Mouse (Mus musculus) A20 (cell line): ENCODE results near the gene Frs3.
A peak's percentile ranks its signal among the peaks of the same experiment; 100 is the strongest.

Experiments used
- DNase-seq: peaks from one replicate; pipeline ENCODE4 v3.0.0-alpha.2; 2011; ENCODE audit warnings: low read depth, low spot score

The Frs3 gene

DNA sequence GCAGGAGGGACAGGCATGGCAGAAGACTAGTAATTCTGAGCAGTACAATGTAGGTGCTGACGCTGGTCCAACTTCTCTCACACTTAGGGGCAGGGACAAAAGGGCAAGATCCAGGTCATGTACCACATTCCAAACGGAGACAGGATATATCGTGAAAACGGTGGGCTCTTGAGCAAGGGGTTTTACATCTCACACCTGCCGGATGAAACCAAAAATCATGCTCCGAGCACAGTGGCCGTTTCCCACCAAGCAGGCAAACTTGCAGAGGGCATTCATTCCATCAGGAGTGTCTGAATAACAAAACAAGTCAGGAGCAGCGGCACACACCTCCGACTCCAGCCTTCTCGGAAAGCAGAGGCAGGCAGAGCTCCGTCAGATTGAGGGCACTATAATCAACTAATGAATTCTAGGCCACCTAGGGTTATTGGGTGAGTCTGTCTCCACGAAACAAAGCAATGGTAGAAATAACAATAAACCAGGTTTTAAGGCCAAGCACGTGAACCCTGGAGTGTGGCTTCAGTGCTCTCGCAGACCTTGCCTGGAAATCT lies 46.8 kb downstream of the Frs3 start:
- DNase-seq: no peak

- peak; percentile 94 for DNase-seq
These were observed 48.0 kb downstream of the Frs3 start, which contains the start of gene Tfeb for GRCm38 (mm10) chr17:47736856-47737255. Tfeb (plus strand) TSS chr17:47737030.

DNA sequence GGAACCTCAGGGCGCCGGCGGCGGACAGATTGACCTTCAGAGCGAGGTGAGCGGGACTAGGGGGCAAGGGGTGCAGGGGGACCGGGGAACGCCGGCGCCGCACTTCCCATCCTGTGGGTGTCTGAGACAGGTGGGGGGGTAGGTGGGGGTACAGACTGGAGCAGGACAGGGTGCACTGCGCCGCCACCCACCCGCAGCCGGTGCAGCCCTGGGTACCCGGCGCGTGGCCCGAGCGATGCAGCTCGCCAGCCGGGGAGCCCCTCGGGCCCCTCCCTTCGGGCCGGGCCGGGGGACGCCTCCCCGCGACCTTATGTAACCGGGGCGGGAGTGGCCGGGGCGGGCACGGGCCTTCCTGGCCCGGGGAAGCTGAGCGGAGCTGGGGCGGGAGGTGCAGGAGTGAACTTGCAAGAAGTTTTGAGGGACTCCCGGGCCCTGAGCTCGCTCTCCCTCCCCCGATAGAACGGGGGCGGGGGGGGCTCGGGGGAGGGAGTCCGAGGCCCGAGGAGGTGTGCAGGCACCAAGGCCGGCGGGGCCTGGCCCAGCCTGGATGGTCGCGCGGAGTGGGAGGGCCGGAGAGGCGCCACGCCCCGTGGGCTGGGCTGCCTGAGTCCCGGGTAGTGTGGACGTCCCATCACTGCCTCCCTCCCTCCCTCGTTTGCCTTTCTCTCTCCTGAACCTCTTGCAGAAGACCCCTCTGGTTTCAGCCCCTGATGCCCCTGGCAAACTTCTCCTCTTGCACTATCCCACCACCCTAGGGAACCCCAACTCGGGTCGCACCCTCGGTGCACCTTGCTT lies 48.6 kb downstream of the Frs3 start:
- peak; percentile 96 for DNase-seq

GRCm38 (mm10) chr17:47738066-47738878 lies 49.4 kb downstream of the Frs3 start:
- peak; percentile 97 for DNase-seq

GRCm38 (mm10) chr17:47738879-47739798 lies 50.3 kb downstream of the Frs3 start:
- DNase-seq: peak; percentile 94

DNA sequence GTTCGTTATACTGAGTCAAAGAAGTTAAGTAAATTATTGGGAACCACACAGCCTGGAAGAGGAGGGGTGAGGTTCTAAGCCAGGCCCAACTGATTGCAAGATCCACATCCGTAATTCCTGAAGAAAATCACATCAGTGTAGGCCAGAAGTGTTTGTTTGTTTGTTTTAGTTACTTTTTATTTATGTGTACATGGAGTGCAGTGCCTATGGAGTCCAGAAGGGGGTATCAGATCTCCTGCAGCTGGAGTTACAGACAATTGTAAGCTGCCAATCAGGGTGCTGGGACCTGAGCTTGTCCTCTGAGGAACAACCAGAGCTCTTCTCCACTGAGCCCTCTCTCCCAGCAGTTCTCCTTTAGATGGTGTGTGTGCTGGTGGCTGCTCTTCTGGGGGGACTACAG lies 51.4 kb downstream of the Frs3 start:
- peak; percentile 64 for DNase-seq

GRCm38 (mm10) chr17:47742991-47743734 lies 54.3 kb downstream of the Frs3 start:
- DNase-seq: no peak

GRCm38 (mm10) chr17:47744086-47744485 lies 55.3 kb downstream of the Frs3 start:
- no peak for DNase-seq

- DNase-seq: peak; percentile 76
These were observed 56.0 kb downstream of the Frs3 start for GRCm38 (mm10) chr17:47744746-47745368.

DNA sequence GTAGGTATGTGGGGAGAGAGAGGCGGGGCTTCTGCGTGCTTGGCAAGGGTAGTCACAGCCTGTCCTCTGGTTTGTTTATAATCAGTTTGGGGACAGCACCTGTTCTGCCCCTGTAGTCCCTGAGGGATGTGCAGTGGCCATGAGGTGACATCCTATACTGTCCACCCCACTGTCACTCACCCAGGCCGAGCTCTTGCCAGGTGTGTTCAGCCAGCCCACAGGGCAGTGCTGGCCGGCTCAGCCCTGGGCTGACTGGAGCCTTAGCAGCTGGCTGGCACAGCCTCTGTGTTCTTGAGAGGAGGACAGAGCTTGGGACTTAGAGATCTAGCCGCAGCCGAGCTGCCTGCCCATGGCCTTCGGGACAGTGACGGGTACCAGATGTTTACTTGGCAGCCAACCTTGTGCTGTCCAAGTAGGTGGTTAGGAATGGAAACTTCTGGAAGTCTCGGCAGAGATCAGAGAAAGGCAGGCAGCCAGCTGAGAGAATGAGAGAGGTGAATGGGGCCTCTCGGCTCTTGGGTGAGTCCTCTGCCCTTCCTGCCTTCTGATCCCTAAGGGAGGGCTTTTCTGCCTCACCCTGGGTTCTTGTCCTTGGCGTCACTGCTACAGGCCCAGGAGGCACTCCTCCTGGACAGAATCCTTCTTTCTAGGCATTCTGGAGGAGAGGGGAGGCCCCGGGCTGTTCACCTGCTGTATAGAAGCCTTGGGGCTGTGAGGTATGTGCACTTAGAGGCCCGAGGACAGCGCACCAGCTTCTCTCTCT lies 60.1 kb downstream of the Frs3 start:
- peak; percentile 54 for DNase-seq

DNA sequence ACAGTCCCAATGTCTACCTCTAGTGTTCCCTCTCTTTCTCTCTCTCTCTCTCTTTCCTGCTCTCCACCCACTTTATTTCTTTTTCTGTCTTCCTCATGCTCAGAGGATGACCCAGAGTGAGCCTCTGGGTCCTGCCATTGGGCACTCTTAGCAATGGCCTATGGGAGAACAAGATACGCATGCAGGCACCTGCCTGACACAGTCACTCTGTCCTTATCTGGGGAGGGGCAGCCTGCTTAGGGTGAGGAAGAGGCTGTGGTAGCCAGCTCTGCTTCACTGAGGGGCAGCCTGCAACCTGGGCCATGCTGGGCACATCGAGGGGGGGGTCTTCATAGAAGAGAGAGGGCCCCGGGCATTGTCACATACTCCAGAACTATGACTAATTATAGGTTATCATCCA lies 60.8 kb downstream of the Frs3 start:
- DNase-seq: no peak

DNA sequence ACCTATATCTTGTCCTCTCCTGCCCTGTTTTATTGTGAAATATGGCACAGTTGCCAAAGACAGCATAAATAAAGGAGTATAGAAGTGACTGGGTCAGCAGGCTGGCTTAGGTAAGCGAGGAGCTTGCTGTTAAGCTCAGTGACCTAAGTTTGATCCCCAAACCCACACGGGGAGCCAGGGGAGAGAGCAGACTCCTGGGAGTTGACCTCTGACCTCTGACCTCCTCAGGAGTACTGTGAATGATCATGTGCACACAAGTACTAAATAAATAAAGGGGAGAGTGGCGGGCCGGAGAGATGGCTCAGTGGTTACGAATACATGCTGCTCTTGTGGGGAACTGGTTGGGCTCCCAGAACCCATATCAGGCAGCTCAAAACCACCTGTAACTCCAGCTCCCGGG lies 61.3 kb downstream of the Frs3 start:
- no peak for DNase-seq

GRCm38 (mm10) chr17:47751811-47752210 lies 63.0 kb downstream of the Frs3 start:
- DNase-seq: no peak

GRCm38 (mm10) chr17:47753130-47753775 lies 64.4 kb downstream of the Frs3 start:
- DNase-seq: no peak
